Mouse (Mus musculus) bone marrow macrophage, adult 2 months (primary cell): ENCODE data around the gene Hcrt. TPM values are rescaled to one million over a fixed set of nuclear protein-coding genes. Genes with fewer than 3 reads are reported as not detected.
"Not testable (repeated sequence)": the region's sequence is repeated elsewhere in the genome, so short reads cannot be mapped to it uniquely, and the experiment has no call there.

ENCODE experiments used
- H3K27ac ChIP-seq: 2 replicates; pipeline ENCODE4 v1.5.1; 2012; ENCODE audit warnings: low read depth, low read length; ENCODE audit not compliant: insufficient read depth
- H3K4me1 ChIP-seq: 2 replicates; pipeline ENCODE4 v1.6.1; 2012; ENCODE audit warnings: low read length; ENCODE audit not compliant: control insufficient read depth, insufficient read depth
- H3K4me3 ChIP-seq: 2 replicates; pipeline ENCODE4 v1.5.1; 2012; ENCODE audit warnings: mild to moderate bottlenecking, low read length, moderate library complexity; ENCODE audit not compliant: insufficient read depth
- CTCF ChIP-seq: IDR thresholded peaks from 2 replicates; pipeline ENCODE4 v1.5.1; 2012; ENCODE audit warnings: low read depth, mild to moderate bottlenecking, low read length, moderate library complexity
- POLR2A ChIP-seq: IDR thresholded peaks from 2 replicates; pipeline ENCODE4 v1.6.1; 2012; ENCODE audit warnings: mild to moderate bottlenecking, low read depth, low read length, borderline replicate concordance
- polyA plus RNA-seq: library from polyadenylated mRNA; stranded (reverse); fragments of >200 nt; gene quantifications from 2 replicates; pipeline ENCODE4 v1.2.4, GENCODE M21; 2012; ENCODE audit not compliant: missing spikeins, insufficient read depth, insufficient read length

The Hcrt gene
- polyA plus RNA-seq: not detected in 2 replicates

GRCm38 (mm10) chr11:100762831-100763230, at the start of gene Hcrt:
Gene Hcrt (minus strand): TSS chr11:100762931.
- TF ChIP-seq POLR2A (no peak), CTCF (no peak)
- H3K27ac ChIP-seq: no peak within 1 kb of the TSS
- H3K4me3 ChIP-seq: peak within 1 kb of the TSS; percentile 56
- peaks cover 3% of the 10 kb centered on the region for H3K4me1 ChIP-seq

- no peak overlapping the region for H3K27ac ChIP-seq
- H3K4me1 ChIP-seq: peaks cover 18% of the 10 kb centered on the region
- H3K4me3 ChIP-seq: no peak overlapping the region
- no peak for TF ChIP-seq CTCF
- TF ChIP-seq POLR2A: no peak
These were observed 48.4 kb upstream of the Hcrt start for GRCm38 (mm10) chr11:100811132-100811531.

- H3K4me1 ChIP-seq: peaks cover 18% of the 10 kb centered on the region
- no peak for TF ChIP-seq POLR2A
- no peak for TF ChIP-seq CTCF
- no peak overlapping the region for H3K4me3 ChIP-seq
These were observed 47.8 kb upstream of the Hcrt start for GRCm38 (mm10) chr11:100810516-100810915.

GRCm38 (mm10) chr11:100806380-100807305, 43.9 kb upstream of the Hcrt start:
- peaks cover 13% of the 10 kb centered on the region for H3K4me1 ChIP-seq
- no peak overlapping the region for H3K27ac ChIP-seq
- H3K4me3 ChIP-seq: no peak overlapping the region
- TF ChIP-seq POLR2A (no peak), CTCF (no peak)

More at GRCm38 (mm10) chr11:100810516-100810915, 47.8 kb upstream of the Hcrt start:
- no peak overlapping the region for H3K27ac ChIP-seq

- H3K4me1 ChIP-seq: peaks cover 13% of the 10 kb centered on the region
- H3K27ac ChIP-seq: peak overlapping the region; percentile 5
- TF ChIP-seq CTCF (no peak), POLR2A (no peak)
- no peak overlapping the region for H3K4me3 ChIP-seq
These were observed 42.8 kb upstream of the Hcrt start for GRCm38 (mm10) chr11:100805535-100805934.

GRCm38 (mm10) chr11:100804409-100804808, 41.7 kb upstream of the Hcrt start:
- TF ChIP-seq CTCF (no peak), POLR2A (no peak)
- no peak overlapping the region for H3K27ac ChIP-seq
- peaks cover 13% of the 10 kb centered on the region for H3K4me1 ChIP-seq
- H3K4me3 ChIP-seq: no peak overlapping the region

- no peaks in the 10 kb centered on the region for H3K4me1 ChIP-seq
- no peak overlapping the region for H3K27ac ChIP-seq
- H3K4me3 ChIP-seq: no peak overlapping the region
- TF ChIP-seq POLR2A (no peak), CTCF (no peak)
These were observed 36.7 kb upstream of the Hcrt start for GRCm38 (mm10) chr11:100799426-100799825.

GRCm38 (mm10) chr11:100796585-100796984, 33.9 kb upstream of the Hcrt start:
- H3K4me3 ChIP-seq: no peak overlapping the region
- TF ChIP-seq POLR2A: no peak
- TF ChIP-seq CTCF: no peak
- no peaks in the 10 kb centered on the region for H3K4me1 ChIP-seq
- H3K27ac ChIP-seq: no peak overlapping the region

- Histone ChIP-seq H3K27ac (no peak overlapping the region), H3K4me3 (no peak overlapping the region), H3K4me1 (no peaks in the 10 kb centered on the region)
- TF ChIP-seq POLR2A: no peak
- TF ChIP-seq CTCF: no peak
These were observed 32.7 kb upstream of the Hcrt start for GRCm38 (mm10) chr11:100795386-100795785.

GRCm38 (mm10) chr11:100791457-100792049, 28.8 kb upstream of the Hcrt start:
- Histone ChIP-seq H3K4me3 (no peak overlapping the region), H3K4me1 (no peaks in the 10 kb centered on the region), H3K27ac (no peak overlapping the region)
- TF ChIP-seq POLR2A (no peak), CTCF (no peak)

- H3K27ac ChIP-seq, H3K4me1 ChIP-seq, H3K4me3 ChIP-seq: not testable (repeated sequence)
These were observed 27.9 kb upstream of the Hcrt start for GRCm38 (mm10) chr11:100790644-100791043.
